Mouse (Mus musculus): Measurements from ENCODE around the gene Actr5. TPM values are rescaled to one million over a fixed set of nuclear protein-coding genes. Genes with fewer than 3 reads are reported as not detected.

The Actr5 gene
- polyA plus RNA-seq, 2 experiments from 2014 or later, result 2.1 to 2.9 TPM

Other genes starting within 250 kb of the Actr5 start
- under 1 TPM in 1 of 2 experiments, not detected in 1; 0.09 TPM for gene Snhg11, start 249.2 kb upstream of the Actr5 start, polyA plus RNA-seq (2017; shearing (Covaris generic))
- gene Ralgapb, start 215.0 kb upstream of the Actr5 start, polyA plus RNA-seq (2017; shearing (Covaris generic)), result 10 to 100 TPM; 11.7 to 12.1 TPM
- not detected for gene Adig, start 122.3 kb upstream of the Actr5 start, polyA plus RNA-seq (2017; shearing (Covaris generic))
- gene Arhgap40, start 112.1 kb upstream of the Actr5 start, polyA plus RNA-seq (2017; shearing (Covaris generic)), result not detected
- not detected for gene Slc32a1, start 14.1 kb upstream of the Actr5 start, polyA plus RNA-seq (2017; shearing (Covaris generic))
- 100 to 1,000 TPM; 121 to 150 TPM for gene Ppp1r16b, start 40.5 kb downstream of the Actr5 start, polyA plus RNA-seq (2017; shearing (Covaris generic))
- under 1 TPM; 0.32 to 0.53 TPM for gene Fam83d, start 143.2 kb downstream of the Actr5 start, polyA plus RNA-seq (2017; shearing (Covaris generic))
- gene Dhx35, start 169.9 kb downstream of the Actr5 start, polyA plus RNA-seq (2017; shearing (Covaris generic)), result 10 to 100 TPM; 12.7 to 25.7 TPM

All from CD4-positive, CD25-positive, alpha-beta regulatory T cell, adult 4 months (primary cell).